Mouse (Mus musculus) small intestine, adult 2 months (tissue): ENCODE measurements around the gene Gm45234. TPM values are rescaled to one million over a fixed set of nuclear protein-coding genes. Genes with fewer than 3 reads are reported as not detected.

Source experiments
- H3K27ac ChIP-seq: fragments of 200-500 bp; 2 replicates; pipeline ENCODE4 v1.5.1; 2012; ENCODE audit warnings: low read depth, low read length, control low read depth, inconsistent platforms; ENCODE audit not compliant: insufficient read depth
- H3K27me3 ChIP-seq: fragments of 200-500 bp; 2 replicates; pipeline ENCODE4 v1.6.1; 2012; ENCODE audit warnings: mild to moderate bottlenecking, moderate library complexity, low read length, inconsistent platforms; ENCODE audit not compliant: control insufficient read depth, insufficient read depth
- H3K36me3 ChIP-seq: fragments of 200-500 bp; 2 replicates; pipeline ENCODE4 v1.6.1; 2012; ENCODE audit warnings: mild to moderate bottlenecking, low read length, control low read depth, inconsistent platforms; ENCODE audit not compliant: control insufficient read depth, insufficient read depth
- H3K4me1 ChIP-seq: fragments of 200-500 bp; 2 replicates; pipeline ENCODE4 v1.6.1; 2012; ENCODE audit warnings: low read length, inconsistent platforms, mixed read lengths; ENCODE audit not compliant: control insufficient read depth, insufficient read depth, insufficient read length
- H3K4me3 ChIP-seq: fragments of 200-500 bp; 2 replicates; pipeline ENCODE4 v1.5.1; 2012; ENCODE audit warnings: low read depth, mild to moderate bottlenecking, control low read depth, inconsistent platforms, low read length, moderate library complexity
- CTCF ChIP-seq: fragments of 200-500 bp; IDR thresholded peaks from 2 replicates; pipeline ENCODE4 v1.5.1; 2012; ENCODE audit warnings: low read depth, mild to moderate bottlenecking, control low read depth, inconsistent platforms, low read length, moderate library complexity, mixed read lengths; ENCODE audit not compliant: insufficient replicate concordance, insufficient read length; ENCODE audit errors: extremely low read depth
- POLR2A ChIP-seq: fragments of 200-500 bp; IDR thresholded peaks from 2 replicates; pipeline ENCODE4 v1.6.1; 2012; ENCODE audit warnings: low read depth, mild to moderate bottlenecking, control low read depth, inconsistent platforms, low read length, moderate library complexity
- WGBS: fragments of 180-500 bp; shearing (Covaris S2); methylation state at CpG from one replicate; pipeline ENCODE4 v1.1.7; 2018; 5-methylcytosine and 5-hydroxymethylcytosine counted together
- polyA plus RNA-seq: library from polyadenylated mRNA; depleted of rRNA; stranded (reverse); fragments of >200 nt; gene quantifications from 2 replicates; pipeline ENCODE4 v1.2.3, GENCODE M21; 2012

The Gm45234 gene
- polyA plus RNA-seq, 1 experiment: not detected

GRCm38 (mm10) chr6:124740211-124740887 is 15.5 kb downstream of the Gm45234 start:
- Histone ChIP-seq H3K27ac (peak overlapping the region; percentile 99), H3K36me3 (peaks cover 8% of the 10 kb centered on the region), H3K27me3 (no peaks in the 10 kb centered on the region), H3K4me3 (peak overlapping the region; percentile 74), H3K4me1 (peaks cover 15% of the 10 kb centered on the region)
- TF ChIP-seq CTCF: peak; percentile 58; the same call in 1 of the 2 replicates
- no peak for TF ChIP-seq POLR2A
- WGBS: under 1% methylated on average over 29 of the region's 29 CpGs

GRCm38 (mm10) chr6:124739231-124739796 is 16.5 kb downstream of the Gm45234 start:
- no peak overlapping the region for H3K4me3 ChIP-seq
- peaks cover 7% of the 10 kb centered on the region for H3K36me3 ChIP-seq
- TF ChIP-seq POLR2A (no peak), CTCF (no peak)
- H3K27me3 ChIP-seq: no peaks in the 10 kb centered on the region
- 56% methylated on average over 10 of the region's 10 CpGs for WGBS
- peaks cover 9% of the 10 kb centered on the region for H3K4me1 ChIP-seq
- H3K27ac ChIP-seq: peak overlapping the region; percentile 84

GRCm38 (mm10) chr6:124738511-124739023 is 17.3 kb downstream of the Gm45234 start, which contains the start of gene Ptpn6:
Gene Ptpn6 (minus strand): TSS chr6:124738714.
- no peaks in the 10 kb centered on the region for H3K27me3 ChIP-seq
- 0 out of 2 replicates have a peak, but pooled peaks have one; percentile 7 for TF ChIP-seq CTCF
- no peak; the same call in 1 of the 2 replicates for TF ChIP-seq POLR2A
- peak within 1 kb of the TSS; percentile 84 for H3K27ac ChIP-seq
- H3K36me3 ChIP-seq: peaks cover 7% of the 10 kb centered on the region
- 7% methylated on average over 15 of the region's 15 CpGs for WGBS
- H3K4me1 ChIP-seq: peaks cover 9% of the 10 kb centered on the region
- peak within 1 kb of the TSS; percentile 48 for H3K4me3 ChIP-seq

- Histone ChIP-seq H3K27me3 (no peaks in the 10 kb centered on the region), H3K27ac (no peak overlapping the region), H3K4me3 (no peak overlapping the region), H3K4me1 (peaks cover 17% of the 10 kb centered on the region), H3K36me3 (no peaks in the 10 kb centered on the region)
- TF ChIP-seq POLR2A (no peak), CTCF (no peak)
- 88% methylated on average over 11 of the region's 11 CpGs for WGBS
Observed at GRCm38 (mm10) chr6:124737040-124737439, 18.8 kb downstream of the Gm45234 start.

- H3K4me3 ChIP-seq: no peak overlapping the region
- H3K36me3 ChIP-seq: peaks cover 2% of the 10 kb centered on the region; the same call in 1 of the 2 replicates
- no peak overlapping the region for H3K27ac ChIP-seq
- no peaks in the 10 kb centered on the region for H3K27me3 ChIP-seq
- TF ChIP-seq POLR2A (no peak), CTCF (no peak)
- 91% methylated on average over 3 of the region's 3 CpGs for WGBS
- H3K4me1 ChIP-seq: peaks cover 11% of the 10 kb centered on the region
Observed at GRCm38 (mm10) chr6:124734417-124734816, 21.4 kb downstream of the Gm45234 start.

GRCm38 (mm10) chr6:124732476-124733370 is 23.1 kb downstream of the Gm45234 start:
- H3K4me3 ChIP-seq: peak overlapping the region; percentile 60
- H3K27me3 ChIP-seq: no peaks in the 10 kb centered on the region
- 56% methylated on average over 19 of the region's 19 CpGs for WGBS
- H3K36me3 ChIP-seq: peaks cover 5% of the 10 kb centered on the region; the same call in 1 of the 2 replicates
- peak overlapping the region; percentile 84 for H3K27ac ChIP-seq
- peak; percentile 45; the same call in 1 of the 2 replicates for TF ChIP-seq POLR2A
- no peak for TF ChIP-seq CTCF
- peaks cover 13% of the 10 kb centered on the region for H3K4me1 ChIP-seq
